In genomic region chr4:97936912-97937311, GRCm38 (mm10) we compare ENCODE assay signal across 12 mouse cellular contexts.
DNase-seq lines count a peak whose midpoint lies in the region; ATAC-seq lines count a peak whose summit lies in the region.
"Had no signal": no experiment of that assay in that cellular context is flagged by ENCODE, and none has a peak within 500 bp of the region (broad histone marks: within the 10 kb centered on the region; RNA-seq: fewer than 3 reads in every experiment).

No protein-coding gene starts in this region.

- H3K27me3 ChIP-seq in hindbrain, embryonic 13.5 days: no peaks in the 10 kb centered on the region
- H3K27me3 ChIP-seq in hindbrain, embryonic 12.5 days: no peaks in the 10 kb centered on the region
- H3K27me3 ChIP-seq in neural tube, embryonic 14.5 days (ENCODE audit: control insufficient read depth, insufficient read depth, low read length): no peaks in the 10 kb centered on the region
- H3K27me3 ChIP-seq: neural tube, embryonic 12.5 days; Patski had no signal

- peak; percentile 61; the same call in 1 of the 2 replicates for ATAC-seq in hindbrain, embryonic 13.5 days (ENCODE audit: low FRiP score)
- no peak for ATAC-seq in hindbrain, embryonic 12.5 days (ENCODE audit: low FRiP score)
- peak; percentile 63 for ATAC-seq in neural tube, embryonic 14.5 days (ENCODE audit: low read depth)
- ATAC-seq in CD4-positive, CD25-positive, alpha-beta regulatory T cell, adult 4 months: no peak
- ATAC-seq: Patski had no signal

- H3K9me3 ChIP-seq in hindbrain, embryonic 13.5 days: no peaks in the 10 kb centered on the region
- no peaks in the 10 kb centered on the region for H3K9me3 ChIP-seq in hindbrain, embryonic 12.5 days (replicated peaks)
- no peaks in the 10 kb centered on the region for H3K9me3 ChIP-seq in neural tube, embryonic 14.5 days (ENCODE audit: control insufficient read depth, low read length)
- H3K9me3 ChIP-seq: neural tube, embryonic 12.5 days had no signal

- WGBS in hindbrain, embryonic 13.5 days: 43% methylated on average over 3 of the region's 3 CpGs
- WGBS in hindbrain, embryonic 12.5 days: 58% methylated on average over 3 of the region's 3 CpGs
- 36% methylated on average over 3 of the region's 3 CpGs for WGBS in neural tube, embryonic 14.5 days

- H3K27ac ChIP-seq in hindbrain, embryonic 13.5 days: peak overlapping the region; percentile 70; the same call in 1 of the 2 replicates
- no peak overlapping the region for H3K27ac ChIP-seq in hindbrain, embryonic 12.5 days
- H3K27ac ChIP-seq in neural tube, embryonic 14.5 days (ENCODE audit: low read depth, low read length): no peak overlapping the region
- H3K27ac ChIP-seq: macrophage; neural tube, embryonic 12.5 days had no signal

- H3K4me1 ChIP-seq in hindbrain, embryonic 13.5 days (replicated peaks): peaks cover 30% of the 10 kb centered on the region
- H3K4me1 ChIP-seq in hindbrain, embryonic 12.5 days: peaks cover 16% of the 10 kb centered on the region
- H3K4me1 ChIP-seq in neural tube, embryonic 14.5 days (ENCODE audit: control insufficient read depth, insufficient read depth, low read length): no peaks in the 10 kb centered on the region

- H3K36me3 ChIP-seq in hindbrain, embryonic 13.5 days: no peaks in the 10 kb centered on the region
- H3K36me3 ChIP-seq in hindbrain, embryonic 12.5 days: no peaks in the 10 kb centered on the region
- no peaks in the 10 kb centered on the region for H3K36me3 ChIP-seq in neural tube, embryonic 14.5 days (ENCODE audit: control insufficient read depth, insufficient read depth, low read length)
- H3K36me3 ChIP-seq: neural tube, embryonic 12.5 days had no signal

- no peak overlapping the region for H3K4me2 ChIP-seq in hindbrain, embryonic 13.5 days
- H3K4me2 ChIP-seq in hindbrain, embryonic 12.5 days (replicated peaks): no peak overlapping the region
- H3K4me2 ChIP-seq in neural tube, embryonic 14.5 days (ENCODE audit: low read depth, low read length): no peak overlapping the region
- H3K4me2 ChIP-seq: neural tube, embryonic 12.5 days had no signal

- no peak overlapping the region for H3K9ac ChIP-seq in hindbrain, embryonic 13.5 days
- H3K9ac ChIP-seq in hindbrain, embryonic 12.5 days: no peak overlapping the region
- H3K9ac ChIP-seq in neural tube, embryonic 14.5 days (replicated peaks; ENCODE audit: low read depth, low read length): no peak overlapping the region
- H3K9ac ChIP-seq: neural tube, embryonic 12.5 days had no signal

- no peak overlapping the region for H3K4me3 ChIP-seq in hindbrain, embryonic 13.5 days
- no peak overlapping the region for H3K4me3 ChIP-seq in hindbrain, embryonic 12.5 days
- H3K4me3 ChIP-seq in neural tube, embryonic 14.5 days (ENCODE audit: low read depth, low read length): no peak overlapping the region
- H3K4me3 ChIP-seq: neural tube, embryonic 12.5 days had no signal

- DNase-seq in cerebellum, adult 9-10 months: peak; percentile 64
- DNase-seq in cerebellum, adult 11-12 months: no peak
- DNase-seq in neural tube, embryonic 10.5 days (ENCODE audit: extremely low spot score, low spot score): no peak
- no peak for DNase-seq in retina, postnatal 1 day
- DNase-seq: B cell, adult 2 months had no signal

Comparison
In these comparisons a context has a peak if more than half of its experiments do, and no peak if none do; other contexts are left out.
1. ATAC-seq: peak in hindbrain, embryonic 13.5 days (single experiment) and neural tube, embryonic 14.5 days (single experiment); none in hindbrain, embryonic 12.5 days (single experiment) and CD4-positive, CD25-positive, alpha-beta regulatory T cell, adult 4 months (single experiment).